Mouse (Mus musculus): ENCODE data around the gene Bbx. TPM values are rescaled to one million over a fixed set of nuclear protein-coding genes. Genes with fewer than 3 reads are reported as not detected.

The Bbx gene
- polyA plus RNA-seq (2015; fragmentation: Nextera tagmentation; extraction: Ambion mirVana), result 35.8 and 44.4 TPM in 2 replicates

GRCm38 (mm10) chr16:50432062-50432878 is at the start of gene Bbx:
Gene Bbx (minus strand): TSS chr16:50432390.

Other genes with a start within 250 kb of the Bbx start
- not detected in 2 replicates for gene Ccdc54, start 158.8 kb upstream of the Bbx start, polyA plus RNA-seq (2015; fragmentation: Nextera tagmentation; extraction: Ambion mirVana)

Measured in adrenal gland, postnatal 0 days (tissue).